Mouse (Mus musculus) monocyte, adult 5-6 weeks (primary cell): Measurements from ENCODE around the gene Zbtb21. TPM values are rescaled to one million over a fixed set of nuclear protein-coding genes. Genes with fewer than 3 reads are reported as not detected.

ENCODE experiments used
- ATAC-seq: fragments of 153-309, 156-312 bp; replicated peaks from 2 replicates; pipeline ENCODE4 v1.8.0; 2017; ENCODE audit warnings: mild to moderate bottlenecking; ENCODE audit not compliant: low TSS enrichment, insufficient number of reproducible peaks, severe bottlenecking, poor library complexity, low FRiP score
- total RNA-seq: library from RNA; stranded (forward); fragments of 200-1000, 200-491, 200-594 nt; gene quantifications from 3 replicates; pipeline ENCODE4 v1.2.3, GENCODE M21; 2017

The Zbtb21 gene
- total RNA-seq, 1 experiment from 2014 or later = 24.7 TPM

- ATAC-seq = no peak
Measured at GRCm38 (mm10) chr16:97906337-97906736, 56.1 kb downstream of the Zbtb21 start.

GRCm38 (mm10) chr16:97905449-97905991 is 56.9 kb downstream of the Zbtb21 start:
- no peak for ATAC-seq

- ATAC-seq = no peak
Measured at GRCm38 (mm10) chr16:97904035-97904434, 58.4 kb downstream of the Zbtb21 start.

GRCm38 (mm10) chr16:97897346-97898024 is 64.9 kb downstream of the Zbtb21 start:
- no peak for ATAC-seq

Other genes with a start within 250 kb of the Zbtb21 start
- gene Ripk4, start 198.8 kb downstream of the Zbtb21 start, total RNA-seq = not detected in 3 replicates
- gene Prdm15, start 110.8 kb downstream of the Zbtb21 start, total RNA-seq = 10.3 to 24.3 TPM (median 22.0 TPM) in 3 replicates
- 5.3 to 20.3 TPM (median 14.5 TPM) in 3 replicates for gene C2cd2, start within 50 bp of the Zbtb21 start, total RNA-seq
- gene B230307C23Rik, start 34.7 kb upstream of the Zbtb21 start, total RNA-seq = 31.2 to 95.3 TPM (median 95.2 TPM) in 3 replicates
- 2.8 to 17.5 TPM (median 3.6 TPM) in 3 replicates for gene A630089N07Rik, start 119.8 kb upstream of the Zbtb21 start, total RNA-seq